Mouse (Mus musculus): ENCODE measurements around the gene Hnrnpu. TPM values are rescaled to one million over a fixed set of nuclear protein-coding genes. Genes with fewer than 3 reads are reported as not detected.

The Hnrnpu gene
- polyA plus RNA-seq, 1 experiment = 51.6 TPM

GRCm38 (mm10) chr1:178372681-178373080 lies 35.1 kb upstream of the Hnrnpu start:
- no peaks in the 10 kb centered on the region for H3K27me3 ChIP-seq (replicated peaks; ENCODE audit: control insufficient read depth, insufficient read depth, low read length)
- 88% methylated on average over 4 of the region's 4 CpGs for WGBS
- H3K4me1 ChIP-seq (ENCODE audit: control insufficient read depth, insufficient read depth, low read length) = peaks cover 2% of the 10 kb centered on the region; the same call in 1 of the 2 replicates
- DNase-seq = no peak
- TF ChIP-seq POLR2A (IDR thresholded peaks at IDR 0.05; ENCODE audit: low read depth, low read length) (no peak), CTCF (conservative IDR thresholded peaks at IDR 0.05; ENCODE audit: insufficient read depth, insufficient read length, low read depth, low read length) (no peak)
- H3K36me3 ChIP-seq (ENCODE audit: control insufficient read depth, insufficient read depth, low read length) = no peaks in the 10 kb centered on the region
- H3K4me3 ChIP-seq (ENCODE audit: insufficient read depth, low read depth, low read length) = no peak overlapping the region
- H3K27ac ChIP-seq (ENCODE audit: insufficient read depth, low read depth, low read length) = no peak overlapping the region

- no peak for TF ChIP-seq CTCF (conservative IDR thresholded peaks at IDR 0.05; ENCODE audit: insufficient read depth, insufficient read length, low read depth, low read length)
- TF ChIP-seq POLR2A (IDR thresholded peaks at IDR 0.05; ENCODE audit: low read depth, low read length) = no peak
- Histone ChIP-seq H3K27me3 (replicated peaks; ENCODE audit: control insufficient read depth, insufficient read depth, low read length) (no peaks in the 10 kb centered on the region), H3K4me1 (ENCODE audit: control insufficient read depth, insufficient read depth, low read length) (peaks cover 2% of the 10 kb centered on the region; the same call in 1 of the 2 replicates), H3K4me3 (ENCODE audit: insufficient read depth, low read depth, low read length) (peak overlapping the region; percentile 72), H3K27ac (ENCODE audit: insufficient read depth, low read depth, low read length) (peak overlapping the region; percentile 96), H3K36me3 (ENCODE audit: control insufficient read depth, insufficient read depth, low read length) (no peaks in the 10 kb centered on the region)
- 2% methylated on average over 11 of the region's 11 CpGs for WGBS
- DNase-seq = peak; percentile 80
Measured at GRCm38 (mm10) chr1:178369272-178369651, 31.7 kb upstream of the Hnrnpu start.

- Histone ChIP-seq H3K4me1 (ENCODE audit: control insufficient read depth, insufficient read depth, low read length) (peaks cover 2% of the 10 kb centered on the region; the same call in 1 of the 2 replicates), H3K27ac (ENCODE audit: insufficient read depth, low read depth, low read length) (peak overlapping the region; percentile 96), H3K27me3 (replicated peaks; ENCODE audit: control insufficient read depth, insufficient read depth, low read length) (no peaks in the 10 kb centered on the region), H3K36me3 (ENCODE audit: control insufficient read depth, insufficient read depth, low read length) (no peaks in the 10 kb centered on the region), H3K4me3 (ENCODE audit: insufficient read depth, low read depth, low read length) (peak overlapping the region; percentile 72)
- peak; percentile 97 for DNase-seq
- WGBS = 3% methylated on average over 36 of the region's 36 CpGs
- TF ChIP-seq CTCF (conservative IDR thresholded peaks at IDR 0.05; ENCODE audit: insufficient read depth, insufficient read length, low read depth, low read length) = no peak
- TF ChIP-seq POLR2A (IDR thresholded peaks at IDR 0.05; ENCODE audit: low read depth, low read length) = peak; percentile 59
Measured at GRCm38 (mm10) chr1:178368548-178369271, 31.1 kb upstream of the Hnrnpu start.

GRCm38 (mm10) chr1:178368121-178368520 lies 30.5 kb upstream of the Hnrnpu start:
- no peaks in the 10 kb centered on the region for H3K27me3 ChIP-seq (replicated peaks; ENCODE audit: control insufficient read depth, insufficient read depth, low read length)
- peak overlapping the region; percentile 96; the same call in 1 of the 2 replicates for H3K27ac ChIP-seq (ENCODE audit: insufficient read depth, low read depth, low read length)
- WGBS = 57% methylated on average over 6 of the region's 6 CpGs
- no peaks in the 10 kb centered on the region for H3K36me3 ChIP-seq (ENCODE audit: control insufficient read depth, insufficient read depth, low read length)
- TF ChIP-seq POLR2A (IDR thresholded peaks at IDR 0.05; ENCODE audit: low read depth, low read length) (no peak), CTCF (conservative IDR thresholded peaks at IDR 0.05; ENCODE audit: insufficient read depth, insufficient read length, low read depth, low read length) (no peak)
- peak; percentile 25 for DNase-seq
- no peak overlapping the region for H3K4me3 ChIP-seq (ENCODE audit: insufficient read depth, low read depth, low read length)
- H3K4me1 ChIP-seq (ENCODE audit: control insufficient read depth, insufficient read depth, low read length) = peaks cover 2% of the 10 kb centered on the region; the same call in 1 of the 2 replicates

GRCm38 (mm10) chr1:178365171-178365570 lies 27.6 kb upstream of the Hnrnpu start:
- DNase-seq = no peak
- H3K36me3 ChIP-seq (ENCODE audit: control insufficient read depth, insufficient read depth, low read length) = no peaks in the 10 kb centered on the region
- no peak overlapping the region for H3K4me3 ChIP-seq (ENCODE audit: insufficient read depth, low read depth, low read length)
- no peak overlapping the region for H3K27ac ChIP-seq (ENCODE audit: insufficient read depth, low read depth, low read length)
- H3K4me1 ChIP-seq (ENCODE audit: control insufficient read depth, insufficient read depth, low read length) = peaks cover 2% of the 10 kb centered on the region; the same call in 1 of the 2 replicates
- TF ChIP-seq POLR2A (IDR thresholded peaks at IDR 0.05; ENCODE audit: low read depth, low read length) (no peak), CTCF (conservative IDR thresholded peaks at IDR 0.05; ENCODE audit: insufficient read depth, insufficient read length, low read depth, low read length) (no peak)
- WGBS = 92% methylated on average over 6 of the region's 6 CpGs
- no peaks in the 10 kb centered on the region for H3K27me3 ChIP-seq (replicated peaks; ENCODE audit: control insufficient read depth, insufficient read depth, low read length)

- no peaks in the 10 kb centered on the region for H3K36me3 ChIP-seq (ENCODE audit: control insufficient read depth, insufficient read depth, low read length)
- H3K27me3 ChIP-seq (replicated peaks; ENCODE audit: control insufficient read depth, insufficient read depth, low read length) = no peaks in the 10 kb centered on the region
- no peak overlapping the region for H3K27ac ChIP-seq (ENCODE audit: insufficient read depth, low read depth, low read length)
- TF ChIP-seq CTCF (conservative IDR thresholded peaks at IDR 0.05; ENCODE audit: insufficient read depth, insufficient read length, low read depth, low read length) = no peak
- TF ChIP-seq POLR2A (IDR thresholded peaks at IDR 0.05; ENCODE audit: low read depth, low read length) = no peak
- H3K4me1 ChIP-seq (ENCODE audit: control insufficient read depth, insufficient read depth, low read length) = no peaks in the 10 kb centered on the region
- WGBS = 89% methylated on average over 2 of the region's 2 CpGs
- H3K4me3 ChIP-seq (ENCODE audit: insufficient read depth, low read depth, low read length) = no peak overlapping the region
- DNase-seq = no peak
Measured at GRCm38 (mm10) chr1:178360702-178361101, 23.1 kb upstream of the Hnrnpu start.

- Histone ChIP-seq H3K4me1 (ENCODE audit: control insufficient read depth, insufficient read depth, low read length) (no peaks in the 10 kb centered on the region), H3K27me3 (replicated peaks; ENCODE audit: control insufficient read depth, insufficient read depth, low read length) (no peaks in the 10 kb centered on the region), H3K4me3 (ENCODE audit: insufficient read depth, low read depth, low read length) (no peak overlapping the region), H3K27ac (ENCODE audit: insufficient read depth, low read depth, low read length) (no peak overlapping the region), H3K36me3 (ENCODE audit: control insufficient read depth, insufficient read depth, low read length) (no peaks in the 10 kb centered on the region)
- TF ChIP-seq POLR2A (IDR thresholded peaks at IDR 0.05; ENCODE audit: low read depth, low read length) (no peak), CTCF (conservative IDR thresholded peaks at IDR 0.05; ENCODE audit: insufficient read depth, insufficient read length, low read depth, low read length) (no peak)
- 67% methylated on average over 11 of the region's 11 CpGs for WGBS
- no peak for DNase-seq
Measured at GRCm38 (mm10) chr1:178360264-178360663, 22.7 kb upstream of the Hnrnpu start.
